Mouse (Mus musculus): ENCODE measurements around the gene Itga8. TPM values are rescaled to one million over a fixed set of nuclear protein-coding genes. Genes with fewer than 3 reads are reported as not detected.

Gene Itga8
- polyA plus RNA-seq, 1 experiment from 2014 or later = 37.4 TPM

GRCm38 (mm10) chr2:12108306-12108705 lies 193.4 kb downstream of the Itga8 start:
- Histone ChIP-seq H3K9ac (ENCODE audit: low read depth, low read length) (no peak overlapping the region), H3K4me1 (replicated peaks; ENCODE audit: insufficient read depth, low read length) (no peaks in the 10 kb centered on the region), H3K36me3 (ENCODE audit: insufficient read depth, low read length) (no peaks in the 10 kb centered on the region), H3K4me3 (replicated peaks; ENCODE audit: low read depth, low read length) (no peak overlapping the region), H3K27ac (no peak overlapping the region), H3K9me3 (replicated peaks; ENCODE audit: low read length) (no peaks in the 10 kb centered on the region), H3K27me3 (ENCODE audit: insufficient read depth, low read length) (no peaks in the 10 kb centered on the region), H3K4me2 (ENCODE audit: low read length) (no peak overlapping the region)
- DNase-seq (ENCODE audit: low spot score) = no peak
- no peak for TF ChIP-seq CTCF (IDR thresholded peaks at IDR 0.05; ENCODE audit: low read depth)
- ATAC-seq (replicated peaks; ENCODE audit: low FRiP score, low read depth) = no peak
- 80% methylated on average over 2 of the region's 2 CpGs for WGBS

- Histone ChIP-seq H3K9me3 (replicated peaks; ENCODE audit: low read length) (no peaks in the 10 kb centered on the region), H3K27me3 (ENCODE audit: insufficient read depth, low read length) (no peaks in the 10 kb centered on the region), H3K36me3 (ENCODE audit: insufficient read depth, low read length) (no peaks in the 10 kb centered on the region), H3K4me2 (ENCODE audit: low read length) (no peak overlapping the region), H3K4me3 (replicated peaks; ENCODE audit: low read depth, low read length) (no peak overlapping the region), H3K4me1 (replicated peaks; ENCODE audit: insufficient read depth, low read length) (no peaks in the 10 kb centered on the region), H3K9ac (ENCODE audit: low read depth, low read length) (no peak overlapping the region), H3K27ac (no peak overlapping the region)
- 34% methylated on average over 2 of the region's 2 CpGs for whole genome bisulfite sequencing
- TF ChIP-seq CTCF (IDR thresholded peaks at IDR 0.05; ENCODE audit: low read depth) = no peak
- no peak for ATAC-seq (replicated peaks; ENCODE audit: low FRiP score, low read depth)
- peak; percentile 56 for DNase-seq (ENCODE audit: low spot score)
These were observed 194.5 kb downstream of the Itga8 start for GRCm38 (mm10) chr2:12107265-12107664.

DNA sequence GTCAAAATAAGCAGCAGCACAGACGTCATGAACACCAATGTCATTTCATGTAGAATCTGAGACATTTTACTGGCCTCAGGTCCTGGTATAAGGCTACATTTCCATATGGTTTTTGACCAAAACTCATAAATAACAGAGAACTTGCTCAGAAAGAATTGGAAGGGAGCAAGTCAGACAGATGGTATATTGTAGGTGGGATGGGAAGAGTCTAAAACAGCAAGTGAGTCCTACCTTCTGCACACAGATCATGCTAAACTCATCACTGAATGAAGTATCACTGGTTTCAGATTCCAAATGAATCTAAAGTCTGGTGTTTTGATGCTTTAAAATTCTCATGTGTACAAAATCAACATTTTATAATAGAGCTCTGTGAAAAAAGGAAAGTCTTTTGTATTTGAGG lies 198.5 kb downstream of the Itga8 start:
- Histone ChIP-seq H3K4me2 (ENCODE audit: low read length) (no peak overlapping the region), H3K9ac (ENCODE audit: low read depth, low read length) (no peak overlapping the region), H3K36me3 (ENCODE audit: insufficient read depth, low read length) (no peaks in the 10 kb centered on the region), H3K9me3 (replicated peaks; ENCODE audit: low read length) (no peaks in the 10 kb centered on the region), H3K4me3 (replicated peaks; ENCODE audit: low read depth, low read length) (no peak overlapping the region), H3K4me1 (replicated peaks; ENCODE audit: insufficient read depth, low read length) (no peaks in the 10 kb centered on the region), H3K27ac (no peak overlapping the region), H3K27me3 (ENCODE audit: insufficient read depth, low read length) (no peaks in the 10 kb centered on the region)
- DNase-seq (ENCODE audit: low spot score) (no peak), ATAC-seq (replicated peaks; ENCODE audit: low FRiP score, low read depth) (no peak)
- 49% methylated on average over 1 of the region's 1 CpGs for WGBS
- no peak for TF ChIP-seq CTCF (IDR thresholded peaks at IDR 0.05; ENCODE audit: low read depth)

- Histone ChIP-seq H3K4me3 (replicated peaks; ENCODE audit: low read depth, low read length) (no peak overlapping the region), H3K27me3 (ENCODE audit: insufficient read depth, low read length) (no peaks in the 10 kb centered on the region), H3K9me3 (replicated peaks; ENCODE audit: low read length) (no peaks in the 10 kb centered on the region), H3K27ac (no peak overlapping the region), H3K4me1 (replicated peaks; ENCODE audit: insufficient read depth, low read length) (no peaks in the 10 kb centered on the region), H3K4me2 (ENCODE audit: low read length) (no peak overlapping the region), H3K9ac (ENCODE audit: low read depth, low read length) (no peak overlapping the region), H3K36me3 (ENCODE audit: insufficient read depth, low read length) (no peaks in the 10 kb centered on the region)
- 62% methylated on average over 7 of the region's 7 CpGs for WGBS
- no peak for ATAC-seq (replicated peaks; ENCODE audit: low FRiP score, low read depth)
- no peak for TF ChIP-seq CTCF (IDR thresholded peaks at IDR 0.05; ENCODE audit: low read depth)
- peak; percentile 57 for DNase-seq (ENCODE audit: low spot score)
These were observed 209.3 kb downstream of the Itga8 start for GRCm38 (mm10) chr2:12092203-12092984.

- no peaks in the 10 kb centered on the region for H3K36me3 ChIP-seq (ENCODE audit: insufficient read depth, low read length)
- no peaks in the 10 kb centered on the region for H3K9me3 ChIP-seq (replicated peaks; ENCODE audit: low read length)
- H3K4me2 ChIP-seq (ENCODE audit: low read length) = no peak overlapping the region
- no peak for ATAC-seq (replicated peaks; ENCODE audit: low FRiP score, low read depth)
- no peak for TF ChIP-seq CTCF (IDR thresholded peaks at IDR 0.05; ENCODE audit: low read depth)
- 74% methylated on average over 2 of the region's 2 CpGs for WGBS
- no peak for DNase-seq (ENCODE audit: low spot score)
- H3K4me3 ChIP-seq (replicated peaks; ENCODE audit: low read depth, low read length) = no peak overlapping the region
- H3K9ac ChIP-seq (ENCODE audit: low read depth, low read length) = no peak overlapping the region
- H3K4me1 ChIP-seq (replicated peaks; ENCODE audit: insufficient read depth, low read length) = no peaks in the 10 kb centered on the region
- no peaks in the 10 kb centered on the region for H3K27me3 ChIP-seq (ENCODE audit: insufficient read depth, low read length)
- no peak overlapping the region for H3K27ac ChIP-seq
These were observed 210.7 kb downstream of the Itga8 start for GRCm38 (mm10) chr2:12090993-12091392.

- no peak for DNase-seq (ENCODE audit: low spot score)
- 74% methylated on average over 2 of the region's 2 CpGs for WGBS
- no peaks in the 10 kb centered on the region for H3K4me1 ChIP-seq (replicated peaks; ENCODE audit: insufficient read depth, low read length)
- no peaks in the 10 kb centered on the region for H3K9me3 ChIP-seq (replicated peaks; ENCODE audit: low read length)
- H3K4me2 ChIP-seq (ENCODE audit: low read length) = no peak overlapping the region
- H3K4me3 ChIP-seq (replicated peaks; ENCODE audit: low read depth, low read length) = no peak overlapping the region
- H3K27me3 ChIP-seq (ENCODE audit: insufficient read depth, low read length) = no peaks in the 10 kb centered on the region
- no peak for TF ChIP-seq CTCF (IDR thresholded peaks at IDR 0.05; ENCODE audit: low read depth)
- no peak overlapping the region for H3K9ac ChIP-seq (ENCODE audit: low read depth, low read length)
- no peaks in the 10 kb centered on the region for H3K36me3 ChIP-seq (ENCODE audit: insufficient read depth, low read length)
- no peak for ATAC-seq (replicated peaks; ENCODE audit: low FRiP score, low read depth)
- H3K27ac ChIP-seq = no peak overlapping the region
These were observed 216.2 kb downstream of the Itga8 start for GRCm38 (mm10) chr2:12085492-12085891.

DNA sequence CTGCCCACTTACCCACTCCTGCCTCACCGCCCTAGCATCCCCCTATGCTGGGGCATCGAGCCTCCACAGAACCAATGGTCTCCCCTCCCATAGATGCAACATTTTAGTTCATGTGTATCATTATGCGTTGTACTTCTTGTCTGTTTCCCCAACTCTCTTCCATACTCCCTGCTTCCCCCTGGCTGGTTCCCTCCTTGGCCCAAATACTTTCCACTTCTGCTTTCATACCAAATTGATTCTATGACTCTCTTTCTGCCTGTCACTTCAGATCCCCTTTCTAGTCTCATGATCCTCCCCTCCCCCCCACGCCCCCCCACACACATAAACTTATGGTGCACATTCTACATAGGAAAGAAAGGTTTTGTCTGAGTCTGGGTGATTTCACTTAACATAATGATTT lies 217.4 kb downstream of the Itga8 start:
- Histone ChIP-seq H3K27me3 (ENCODE audit: insufficient read depth, low read length) (no peaks in the 10 kb centered on the region), H3K4me1 (replicated peaks; ENCODE audit: insufficient read depth, low read length) (no peaks in the 10 kb centered on the region), H3K4me3 (replicated peaks; ENCODE audit: low read depth, low read length) (no peak overlapping the region), H3K4me2 (ENCODE audit: low read length) (no peak overlapping the region), H3K9me3 (replicated peaks; ENCODE audit: low read length) (no peaks in the 10 kb centered on the region), H3K9ac (ENCODE audit: low read depth, low read length) (no peak overlapping the region), H3K36me3 (ENCODE audit: insufficient read depth, low read length) (no peaks in the 10 kb centered on the region), H3K27ac (no peak overlapping the region)
- 86% methylated on average over 4 of the region's 4 CpGs for WGBS
- ATAC-seq (replicated peaks; ENCODE audit: low FRiP score, low read depth) (no peak), DNase-seq (ENCODE audit: low spot score) (no peak)
- TF ChIP-seq CTCF (IDR thresholded peaks at IDR 0.05; ENCODE audit: low read depth) = no peak

Data from kidney, postnatal 0 days (tissue).